Comparison of ENCODE assay signal across 8 mouse cellular contexts in the genomic region with DNA sequence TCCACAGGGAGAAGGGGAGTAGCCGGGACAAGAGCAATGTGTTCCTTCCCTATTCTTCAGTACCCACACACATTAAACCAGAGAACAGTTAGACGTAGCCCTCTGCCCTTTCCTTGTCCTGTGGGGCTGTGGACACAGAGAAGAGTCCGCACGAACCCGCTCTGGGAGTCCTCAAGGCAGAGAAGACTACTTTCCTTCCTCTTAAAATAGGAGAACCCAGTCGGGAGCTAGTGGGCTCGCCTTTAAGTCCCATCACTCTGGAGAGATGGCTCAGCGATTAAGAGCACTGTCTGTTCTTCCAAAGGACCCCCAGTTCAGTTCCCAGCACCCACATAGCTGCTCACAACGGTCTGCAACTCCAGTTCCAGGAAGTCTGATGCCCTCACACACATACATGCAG. TPM values are rescaled to one million over a fixed set of nuclear protein-coding genes. Genes with fewer than 3 reads are reported as not detected.
A peak's percentile ranks its signal among the peaks of the same experiment; 100 is the strongest.
DNase-seq lines count a peak whose midpoint lies in the region; ATAC-seq and TF ChIP-seq lines count a peak whose summit lies in the region.

No protein-coding gene starts in this region.

- H3K9ac ChIP-seq in heart, embryonic 12.5 days = peak overlapping the region; percentile 92
- peak overlapping the region; percentile 86 for H3K9ac ChIP-seq in ES-Bruce4 (ENCODE audit: low read depth, poor library complexity, severe bottlenecking)
- peak overlapping the region; percentile 69 for H3K9ac ChIP-seq in forebrain, postnatal 0 days
- peak overlapping the region; percentile 89 for H3K9ac ChIP-seq in liver, postnatal 0 days (replicated peaks)

- no peak for DNase-seq in heart, postnatal 36 days
- DNase-seq in forebrain, postnatal 0 days = no peak
- DNase-seq in liver, postnatal 0 days = no peak
- no peak for DNase-seq in urinary bladder, adult 18-20 months (ENCODE audit: low spot score in 2 of 2)
- DNase-seq in left cerebral cortex, postnatal 36 days (ENCODE audit: low spot score in 2 of 2) = no peak
- no peak for DNase-seq in gastrocnemius, adult 8-10 months (ENCODE audit: low spot score in 2 of 2)

- peaks cover 41% of the 10 kb centered on the region for H3K4me1 ChIP-seq in heart, embryonic 12.5 days (replicated peaks)
- H3K4me1 ChIP-seq in ES-Bruce4 (ENCODE audit: control insufficient read depth, insufficient read depth, low read length) = peaks cover 2% of the 10 kb centered on the region
- H3K4me1 ChIP-seq in forebrain, postnatal 0 days (ENCODE audit: insufficient read depth) = peaks cover 15% of the 10 kb centered on the region
- H3K4me1 ChIP-seq in liver, postnatal 0 days (ENCODE audit: insufficient read depth) = peaks cover 39% of the 10 kb centered on the region

- no peak for TF ChIP-seq POLR2A in ES-Bruce4 (IDR thresholded peaks at IDR 0.05; ENCODE audit: insufficient read depth, low read length)

- H3K27ac ChIP-seq in heart, embryonic 12.5 days (ENCODE audit: poor library complexity, severe bottlenecking) = peak overlapping the region; percentile 86; the same call in 1 of the 2 replicates
- H3K27ac ChIP-seq in ES-Bruce4 (ENCODE audit: insufficient read depth, low read length) = no peak overlapping the region
- peak overlapping the region; percentile 63 for H3K27ac ChIP-seq in forebrain, postnatal 0 days (ENCODE audit: low read depth, low read length)
- peak overlapping the region; percentile 98 for H3K27ac ChIP-seq in liver, postnatal 0 days (ENCODE audit: low read depth)

- peak overlapping the region; percentile 74 for H3K4me3 ChIP-seq in heart, embryonic 12.5 days
- peak overlapping the region; percentile 71 for H3K4me3 ChIP-seq in ES-Bruce4 (ENCODE audit: low read depth, low read length)
- H3K4me3 ChIP-seq in forebrain, postnatal 0 days (ENCODE audit: low read depth, low read length) = peak overlapping the region; percentile 54
- H3K4me3 ChIP-seq in liver, postnatal 0 days (ENCODE audit: low read depth, low read length) = peak overlapping the region; percentile 87

- H3K4me2 ChIP-seq in heart, embryonic 12.5 days = peak overlapping the region; percentile 74
- peak overlapping the region; percentile 82 for H3K4me2 ChIP-seq in forebrain, postnatal 0 days (ENCODE audit: low read depth)
- H3K4me2 ChIP-seq in liver, postnatal 0 days (ENCODE audit: low read depth, low read length) = peak overlapping the region; percentile 86

- TF ChIP-seq EP300 in ES-Bruce4 (IDR thresholded peaks at IDR 0.05; ENCODE audit: insufficient read depth, low read depth, low read length) = no peak
- TF ChIP-seq EP300 in liver, postnatal 0 days (IDR thresholded peaks at IDR 0.05; ENCODE audit: low read depth) = no peak

- no peaks in the 10 kb centered on the region for H3K27me3 ChIP-seq in heart, embryonic 12.5 days (replicated peaks)
- no peaks in the 10 kb centered on the region for H3K27me3 ChIP-seq in ES-Bruce4 (ENCODE audit: control insufficient read depth, insufficient read depth, low read length, poor library complexity, severe bottlenecking)
- no peaks in the 10 kb centered on the region for H3K27me3 ChIP-seq in forebrain, postnatal 0 days (ENCODE audit: insufficient read depth, low read length)
- no peaks in the 10 kb centered on the region for H3K27me3 ChIP-seq in liver, postnatal 0 days (ENCODE audit: insufficient read depth, low read length)

- H3K9me3 ChIP-seq in heart, embryonic 12.5 days (replicated peaks) = no peaks in the 10 kb centered on the region
- no peaks in the 10 kb centered on the region for H3K9me3 ChIP-seq in ES-Bruce4 (replicated peaks; ENCODE audit: control insufficient read depth, insufficient read depth, low read length, poor library complexity, severe bottlenecking)
- no peaks in the 10 kb centered on the region for H3K9me3 ChIP-seq in forebrain, postnatal 0 days (ENCODE audit: low read length)
- H3K9me3 ChIP-seq in liver, postnatal 0 days (ENCODE audit: low read length) = no peaks in the 10 kb centered on the region

- no peak for ATAC-seq in heart, embryonic 12.5 days (ENCODE audit: insufficient number of reproducible peaks, low FRiP score)
- no peak for ATAC-seq in forebrain, postnatal 0 days
- ATAC-seq in liver, postnatal 0 days = no peak

- H3K36me3 ChIP-seq in heart, embryonic 12.5 days = peaks cover 35% of the 10 kb centered on the region
- no peaks in the 10 kb centered on the region for H3K36me3 ChIP-seq in ES-Bruce4 (ENCODE audit: control insufficient read depth, insufficient read depth, low read length, poor library complexity, severe bottlenecking)
- peaks cover 25% of the 10 kb centered on the region for H3K36me3 ChIP-seq in forebrain, postnatal 0 days (ENCODE audit: insufficient read depth)
- H3K36me3 ChIP-seq in liver, postnatal 0 days (replicated peaks; ENCODE audit: insufficient read depth, low read length) = peaks cover 36% of the 10 kb centered on the region

- intact Hi-C loops in heart, postnatal 36 days (cut with DNase I) = loop anchor here (10.0 kb wide), 1 partner anchor 597 kb away; the partner anchor contains the start of gene Slc35b2
- intact Hi-C loops in left cerebral cortex, postnatal 36 days (cut with DNase I) = loop anchor here (10.0 kb wide), 1 partner anchor 427 kb away; the partner anchor contains the start of gene 1600014C23Rik

- no peak for TF ChIP-seq CTCF in ES-Bruce4 (IDR thresholded peaks at IDR 0.05; ENCODE audit: low read depth, low read length)
- TF ChIP-seq CTCF in forebrain, postnatal 0 days (IDR thresholded peaks at IDR 0.05; ENCODE audit: low read depth) = no peak
- no peak for TF ChIP-seq CTCF in liver, postnatal 0 days (IDR thresholded peaks at IDR 0.05; ENCODE audit: low read depth)

- WGBS in heart, embryonic 12.5 days = 50% methylated on average over 9 of the region's 9 CpGs
- 49% methylated on average over 9 of the region's 9 CpGs for WGBS in forebrain, postnatal 0 days
- WGBS in liver, postnatal 0 days (ENCODE audit: insufficient replicate concordance) = 46% methylated on average over 9 of the region's 9 CpGs

RNA-seq across cellular contexts. Expression of gene Gtpbp2, which starts 0.9 kb away (rescaled TPM):
- polyA plus RNA-seq in heart, embryonic 12.5 days (2016; fragmentation: Nextera tagmentation; extraction: Ambion mirVana) = 34.5 and 39.1 TPM in 2 replicates
- 10 to 100 TPM; 65.1 to 72.2 TPM for total RNA-seq in heart, postnatal 36 days (2021)
- 23.5 and 25.8 TPM in 2 replicates for polyA plus RNA-seq in ES-Bruce4 (2011; ENCODE audit: insufficient read depth, insufficient read length, low read depth, missing spikeins)
- 79.0 and 91.8 TPM in 2 replicates for total RNA-seq in forebrain, postnatal 0 days (2014; rRNA removed)
- 14.8 and 19.8 TPM in 2 replicates for polyA plus RNA-seq in forebrain, postnatal 0 days (2015; fragmentation: Nextera tagmentation; extraction: Ambion mirVana)
- polyA plus RNA-seq in liver, postnatal 0 days (2015; fragmentation: Nextera tagmentation; extraction: Ambion mirVana) = 23.4 and 27.5 TPM in 2 replicates
- 100 to 1,000 TPM in 1 of 2 experiments, 10 to 100 TPM in 1; 89.4 to 135 TPM for total RNA-seq in left cerebral cortex, postnatal 36 days (2021)
- 10 to 100 TPM; 37.0 to 43.9 (median 40.3) TPM for total RNA-seq in gastrocnemius, adult 8-10 months (2022)

RNA-seq across cellular contexts. Expression of gene Mad2l1bp, which starts 8.4 kb away (rescaled TPM):
- 34.0 and 35.6 TPM in 2 replicates for polyA plus RNA-seq in heart, embryonic 12.5 days (2016; fragmentation: Nextera tagmentation; extraction: Ambion mirVana)
- 10 to 100 TPM; 21.0 to 21.8 TPM for total RNA-seq in heart, postnatal 36 days (2021)
- polyA plus RNA-seq in ES-Bruce4 (2011; ENCODE audit: insufficient read depth, insufficient read length, low read depth, missing spikeins) = 10.3 and 14.8 TPM in 2 replicates
- total RNA-seq in forebrain, postnatal 0 days (2014; rRNA removed) = 11.6 and 14.1 TPM in 2 replicates
- polyA plus RNA-seq in forebrain, postnatal 0 days (2015; fragmentation: Nextera tagmentation; extraction: Ambion mirVana) = 21.7 and 24.6 TPM in 2 replicates
- 25.0 and 25.3 TPM in 2 replicates for polyA plus RNA-seq in liver, postnatal 0 days (2015; fragmentation: Nextera tagmentation; extraction: Ambion mirVana)
- 10 to 100 TPM; 11.4 to 15.5 TPM for total RNA-seq in left cerebral cortex, postnatal 36 days (2021)
- total RNA-seq in gastrocnemius, adult 8-10 months (2022) = 10 to 100 TPM; 14.1 to 26.9 (median 18.9) TPM

RNA-seq across cellular contexts. Expression of gene Rsph9, which starts 17.7 kb away (rescaled TPM):
- 5.5 and 5.8 TPM in 2 replicates for polyA plus RNA-seq in heart, embryonic 12.5 days (2016; fragmentation: Nextera tagmentation; extraction: Ambion mirVana)
- 1 to 10 TPM in 1 of 2 experiments, under 1 TPM in 1; 0.94 to 1.4 TPM for total RNA-seq in heart, postnatal 36 days (2021)
- polyA plus RNA-seq in ES-Bruce4 (2011; ENCODE audit: insufficient read depth, insufficient read length, low read depth, missing spikeins) = 1.0 and 1.5 TPM in 2 replicates
- total RNA-seq in forebrain, postnatal 0 days (2014; rRNA removed) = 63.7 and 94.6 TPM in 2 replicates
- polyA plus RNA-seq in forebrain, postnatal 0 days (2015; fragmentation: Nextera tagmentation; extraction: Ambion mirVana) = 87.0 and 101 TPM in 2 replicates
- 1.7 and 1.8 TPM in 2 replicates for polyA plus RNA-seq in liver, postnatal 0 days (2015; fragmentation: Nextera tagmentation; extraction: Ambion mirVana)
- total RNA-seq in left cerebral cortex, postnatal 36 days (2021) = 10 to 100 TPM; 17.7 to 19.5 TPM
- under 1 TPM in 3 of 4 experiments, not detected in 1; 0.34 to 0.58 (median 0.40) TPM for total RNA-seq in gastrocnemius, adult 8-10 months (2022)

RNA-seq across cellular contexts. Expression of gene Polh, which starts 40.7 kb away (rescaled TPM):
- 12.5 and 12.7 TPM in 2 replicates for polyA plus RNA-seq in heart, embryonic 12.5 days (2016; fragmentation: Nextera tagmentation; extraction: Ambion mirVana)
- total RNA-seq in heart, postnatal 36 days (2021) = 10 to 100 TPM in 1 of 2 experiments, 1 to 10 TPM in 1; 8.5 to 10.3 TPM
- 28.1 and 30.1 TPM in 2 replicates for polyA plus RNA-seq in ES-Bruce4 (2011; ENCODE audit: insufficient read depth, insufficient read length, low read depth, missing spikeins)
- total RNA-seq in forebrain, postnatal 0 days (2014; rRNA removed) = 9.6 and 11.7 TPM in 2 replicates
- polyA plus RNA-seq in forebrain, postnatal 0 days (2015; fragmentation: Nextera tagmentation; extraction: Ambion mirVana) = 3.1 and 4.7 TPM in 2 replicates
- polyA plus RNA-seq in liver, postnatal 0 days (2015; fragmentation: Nextera tagmentation; extraction: Ambion mirVana) = 6.9 and 8.9 TPM in 2 replicates
- total RNA-seq in left cerebral cortex, postnatal 36 days (2021) = 1 to 10 TPM; 6.3 to 7.1 TPM
- total RNA-seq in gastrocnemius, adult 8-10 months (2022) = 10 to 100 TPM; 12.3 to 16.2 (median 14.3) TPM

RNA-seq across cellular contexts. Expression of gene Xpo5, which starts 40.9 kb away (rescaled TPM):
- polyA plus RNA-seq in heart, embryonic 12.5 days (2016; fragmentation: Nextera tagmentation; extraction: Ambion mirVana) = 29.9 and 32.4 TPM in 2 replicates
- 10 to 100 TPM; 20.8 to 21.7 TPM for total RNA-seq in heart, postnatal 36 days (2021)
- 77.8 and 79.1 TPM in 2 replicates for polyA plus RNA-seq in ES-Bruce4 (2011; ENCODE audit: insufficient read depth, insufficient read length, low read depth, missing spikeins)
- total RNA-seq in forebrain, postnatal 0 days (2014; rRNA removed) = 52.6 and 61.5 TPM in 2 replicates
- polyA plus RNA-seq in forebrain, postnatal 0 days (2015; fragmentation: Nextera tagmentation; extraction: Ambion mirVana) = 18.1 and 23.2 TPM in 2 replicates
- 7.4 and 8.7 TPM in 2 replicates for polyA plus RNA-seq in liver, postnatal 0 days (2015; fragmentation: Nextera tagmentation; extraction: Ambion mirVana)
- total RNA-seq in left cerebral cortex, postnatal 36 days (2021) = 10 to 100 TPM; 39.3 to 42.9 TPM
- 10 to 100 TPM in 2 of 4 experiments, 1 to 10 TPM in 2; 8.0 to 10.3 (median 9.6) TPM for total RNA-seq in gastrocnemius, adult 8-10 months (2022)

Comparison
In these comparisons a context has a peak if more than half of its experiments do, and no peak if none do; other contexts are left out.
1. RNA of gene Rsph9, which starts 17.7 kb away (total RNA-seq): 63.7 to 94.6 TPM in forebrain, postnatal 0 days and 17.7 to 19.5 TPM in left cerebral cortex, postnatal 36 days; 0.94 to 1.4 TPM in heart, postnatal 36 days and 0.34 to 0.58 TPM in gastrocnemius, adult 8-10 months; every median in the first group is over 4 times any median in the second.
2. Peak in every context shown above with its lines, with median percentiles within 50 percentile points of each other: H3K4me2 ChIP-seq, H3K4me3 ChIP-seq and H3K9ac ChIP-seq.